Mouse (Mus musculus) heart, adult 8-10 months (tissue): ENCODE results near the gene Ncoa3. TPM values are rescaled to one million over a fixed set of nuclear protein-coding genes. Genes with fewer than 3 reads are reported as not detected.
"Not testable (repeated sequence)": the region's sequence is repeated elsewhere in the genome, so short reads cannot be mapped to it uniquely, and the experiment has no call there.

Experiments
- DNase-seq: peaks from one replicate; pipeline ENCODE4 v3.0.0; 2022; ENCODE audit warnings: low spot score
- total RNA-seq, 4 experiments: library from RNA; stranded (reverse); gene quantifications; 2 replicates each; pipeline ENCODE4 v1.2.4; 2022

Gene Ncoa3
- 10 to 100 TPM; 24.3 to 30.2 (median 28.7) TPM for total RNA-seq

GRCm38 (mm10) chr2:165992270-165993172 is at the start of gene Ncoa3:
Ncoa3 (plus strand) TSS chr2:165992636.
- peak; percentile 85 for DNase-seq

GRCm38 (mm10) chr2:165943113-165943512 is 49.3 kb upstream of the Ncoa3 start:
- DNase-seq = no peak

- DNase-seq = no peak
These were observed 47.7 kb upstream of the Ncoa3 start for GRCm38 (mm10) chr2:165944576-165945351.

GRCm38 (mm10) chr2:165946046-165946564 is 46.3 kb upstream of the Ncoa3 start:
- no peak for DNase-seq

- DNase-seq = no peak
These were observed 44.4 kb upstream of the Ncoa3 start for GRCm38 (mm10) chr2:165948007-165948406.

- not testable (repeated sequence) for DNase-seq
These were observed 43.7 kb upstream of the Ncoa3 start for GRCm38 (mm10) chr2:165948785-165949184.

- DNase-seq = no peak
These were observed 42.7 kb upstream of the Ncoa3 start for GRCm38 (mm10) chr2:165949719-165950118.

GRCm38 (mm10) chr2:165951432-165952068 is 40.9 kb upstream of the Ncoa3 start:
- no peak for DNase-seq

GRCm38 (mm10) chr2:165954872-165955271 is 37.6 kb upstream of the Ncoa3 start:
- peak; percentile 82 for DNase-seq

GRCm38 (mm10) chr2:165955386-165955785 is 37.0 kb upstream of the Ncoa3 start:
- DNase-seq = no peak

GRCm38 (mm10) chr2:165956096-165956740 is 36.2 kb upstream of the Ncoa3 start:
- DNase-seq = no peak

- DNase-seq = no peak
These were observed 35.1 kb upstream of the Ncoa3 start for GRCm38 (mm10) chr2:165957257-165957828.

- no peak for DNase-seq
These were observed 33.9 kb upstream of the Ncoa3 start for GRCm38 (mm10) chr2:165958556-165958955.

GRCm38 (mm10) chr2:165960695-165961094 is 31.7 kb upstream of the Ncoa3 start:
- no peak for DNase-seq

- DNase-seq = no peak
These were observed 29.6 kb upstream of the Ncoa3 start for GRCm38 (mm10) chr2:165962824-165963223.

- no peak for DNase-seq
These were observed 28.3 kb upstream of the Ncoa3 start for GRCm38 (mm10) chr2:165964121-165964520.

GRCm38 (mm10) chr2:165967076-165967475 is 25.4 kb upstream of the Ncoa3 start:
- DNase-seq = no peak

GRCm38 (mm10) chr2:165967823-165968555 is 24.4 kb upstream of the Ncoa3 start:
- no peak for DNase-seq

GRCm38 (mm10) chr2:165968876-165969275 is 23.6 kb upstream of the Ncoa3 start:
- peak; percentile 76 for DNase-seq

GRCm38 (mm10) chr2:165969391-165969790 is 23.0 kb upstream of the Ncoa3 start:
- no peak for DNase-seq
